Mouse (Mus musculus) heart, postnatal 36 days (tissue): ENCODE results near the gene 9130213A22Rik. TPM values are rescaled to one million over a fixed set of nuclear protein-coding genes. Genes with fewer than 3 reads are reported as not detected.
A peak's percentile ranks its signal among the peaks of the same experiment; 100 is the strongest.

ENCODE experiments used
- DNase-seq, 2 experiments: peaks; one replicate each; pipeline ENCODE4 v3.0.0; 2021 to 2022
- intact Hi-C: fragments of 180-260 bp; cut with DNase I; formaldehyde crosslinking; loops from one replicate; pipeline ENCODE4 v1.15.1; 2025
- total RNA-seq, 2 experiments: library from RNA; stranded (reverse); gene quantifications; 2 replicates each; pipeline ENCODE4 v1.2.3; 2021

9130213A22Rik gene
- total RNA-seq, 2 experiments from 2014 or later = 0.22 TPM; not detected in 1

GRCm38 (mm10) chr11:69124498-69124847, 2.1 kb upstream of the 9130213A22Rik start:
- peak; percentile 69 to 70 for DNase-seq
- intact Hi-C loops = loop anchor here (1.0 kb wide), 2 partner anchors 61 to 83 kb away; no protein-coding TSS in a partner anchor

GRCm38 (mm10) chr11:69123693-69124497, 1.5 kb upstream of the 9130213A22Rik start:
- intact Hi-C loops = loop anchor here (1.0 kb wide), 2 partner anchors 61 to 83 kb away; no protein-coding TSS in a partner anchor
- DNase-seq = peak; percentile 91 to 94

- peak; percentile 89 to 90 for DNase-seq
- intact Hi-C loops = no loop called here
Measured at GRCm38 (mm10) chr11:69123056-69123692, 785 bp upstream of the 9130213A22Rik start.

GRCm38 (mm10) chr11:69121741-69122335, 551 bp downstream of the 9130213A22Rik start:
- no peak for DNase-seq
- intact Hi-C loops = loop anchor here (1.0 kb wide), 1 partner anchor 30 kb away; no protein-coding TSS in a partner anchor

- intact Hi-C loops = no loop called here
Measured at GRCm38 (mm10) chr11:69121001-69121740, 1.2 kb downstream of the 9130213A22Rik start.

GRCm38 (mm10) chr11:69120221-69121000, 2.0 kb downstream of the 9130213A22Rik start, which contains the start of gene Hes7:
TSS of gene Hes7 (plus strand) at chr11:69120404.
- DNase-seq = peak; percentile 15 to 19
- intact Hi-C loops = no loop called here

More at GRCm38 (mm10) chr11:69121001-69121740, 1.2 kb downstream of the 9130213A22Rik start:
- DNase-seq = peak; percentile 54 to 59

- intact Hi-C loops = no loop called here
- DNase-seq = no peak
Measured at GRCm38 (mm10) chr11:69119446-69120155, 2.8 kb downstream of the 9130213A22Rik start.

- DNase-seq = peak; percentile 92 to 96
- intact Hi-C loops = loop anchor here (1.0 kb wide), 1 partner anchor 51 kb away; no protein-coding TSS in a partner anchor
Measured at GRCm38 (mm10) chr11:69118765-69119164, 3.6 kb downstream of the 9130213A22Rik start.

GRCm38 (mm10) chr11:69117737-69118695, 4.4 kb downstream of the 9130213A22Rik start:
- intact Hi-C loops = loop anchor here (1.0 kb wide), 1 partner anchor 51 kb away; no protein-coding TSS in a partner anchor

GRCm38 (mm10) chr11:69116843-69117242, 5.5 kb downstream of the 9130213A22Rik start:
- intact Hi-C loops = no loop called here
- no peak for DNase-seq

More at GRCm38 (mm10) chr11:69117737-69118695, 4.4 kb downstream of the 9130213A22Rik start:
- peak; percentile 71 to 78 for DNase-seq

- no peak for DNase-seq
- intact Hi-C loops = loop anchor here (5.0 kb wide), 1 partner anchor 303 kb away; no protein-coding TSS in a partner anchor
Measured at GRCm38 (mm10) chr11:69114621-69115020, 7.8 kb downstream of the 9130213A22Rik start.

GRCm38 (mm10) chr11:69114018-69114417, 8.4 kb downstream of the 9130213A22Rik start:
- no peak for DNase-seq
- intact Hi-C loops = loop anchor here (5.0 kb wide), 1 partner anchor 303 kb away; no protein-coding TSS in a partner anchor

GRCm38 (mm10) chr11:69111865-69112264, 10.5 kb downstream of the 9130213A22Rik start:
- intact Hi-C loops = loop anchor here (5.0 kb wide), 1 partner anchor 305 kb away; no protein-coding TSS in a partner anchor
- no peak for DNase-seq

- intact Hi-C loops = loop anchor here (5.0 kb wide), 1 partner anchor 306 kb away; no protein-coding TSS in a partner anchor
- no peak for DNase-seq
Measured at GRCm38 (mm10) chr11:69111051-69111810, 11.2 kb downstream of the 9130213A22Rik start.

GRCm38 (mm10) chr11:69110319-69111046, 11.9 kb downstream of the 9130213A22Rik start:
- peak; percentile 92 to 99 for DNase-seq
- intact Hi-C loops = loop anchor here (5.0 kb wide), 1 partner anchor 307 kb away; no protein-coding TSS in a partner anchor
